Mouse (Mus musculus): ENCODE results near the gene Ube4b. TPM values are rescaled to one million over a fixed set of nuclear protein-coding genes. Genes with fewer than 3 reads are reported as not detected.
"Not testable (repeated sequence)": the region's sequence is repeated elsewhere in the genome, so short reads cannot be mapped to it uniquely, and the experiment has no call there.

Ube4b gene
- total and polyA plus RNA-seq, 3 experiments, result 28.4 to 104 (median 71.0) TPM

DNA sequence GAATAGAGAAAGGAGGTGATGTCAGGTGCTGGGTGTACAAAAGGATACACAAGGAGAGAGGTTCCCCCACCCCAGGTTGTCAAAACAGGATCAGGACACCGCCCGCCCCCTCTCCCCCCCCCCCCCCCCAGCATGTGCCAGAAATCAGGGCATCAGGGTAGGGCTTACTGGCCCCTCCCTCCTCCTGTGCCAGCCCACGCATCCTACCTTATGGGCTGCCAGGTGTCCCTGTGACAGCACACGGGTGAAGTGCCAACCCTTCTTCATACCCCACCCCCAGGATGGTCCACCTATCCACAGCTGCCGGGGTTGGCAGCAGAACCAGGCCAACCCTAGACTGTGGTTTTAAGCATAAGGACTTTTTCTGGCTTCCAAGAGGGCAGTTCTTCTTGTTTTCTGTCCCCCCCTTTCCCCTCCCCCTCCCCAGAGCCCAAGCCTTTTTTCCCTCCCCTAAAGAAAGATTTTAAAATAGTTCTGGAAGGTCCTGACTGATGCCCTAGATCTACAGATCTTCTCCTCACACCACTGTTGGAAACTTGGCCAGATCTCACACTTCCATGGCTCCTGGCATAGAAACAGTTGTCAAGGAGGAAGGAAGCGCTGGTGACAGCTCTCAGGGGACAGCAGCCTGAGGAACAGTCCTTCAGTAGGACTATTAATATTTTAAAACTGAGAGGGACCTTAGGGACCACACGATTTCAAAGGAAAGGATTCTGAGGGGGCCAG is 35.2 kb upstream of the Ube4b start:
- Histone ChIP-seq H3K9me3 (replicated peaks; ENCODE audit: insufficient read depth, low read length) (no peaks in the 10 kb centered on the region), H3K4me3 (ENCODE audit: control insufficient read depth in 1 of 2, insufficient read depth in 1 of 2, low read depth in 2 of 2, low read length in 2 of 2) (no peak overlapping the region), H3K79me2 (ENCODE audit: control insufficient read depth, insufficient read depth, low read length, poor library complexity) (no peaks in the 10 kb centered on the region), H3K27ac (ENCODE audit: control insufficient read depth, low read depth, low read length) (no peak overlapping the region), H3K36me3 (ENCODE audit: control insufficient read depth in 1 of 2, insufficient read depth in 2 of 2, low read length in 2 of 2) (no peaks in the 10 kb centered on the region), H3K9ac (ENCODE audit: control insufficient read depth, low read depth, low read length, poor library complexity, severe bottlenecking) (no peak overlapping the region), H3K27me3 (ENCODE audit: control insufficient read depth in 1 of 2, insufficient read depth in 2 of 2, low read length in 2 of 2) (no peaks in the 10 kb centered on the region), H3K4me1 (ENCODE audit: control insufficient read depth in 1 of 2, insufficient read depth in 2 of 2, low read length in 2 of 2) (no peaks in the 10 kb centered on the region)
- TF ChIP-seq GATA1 (IDR thresholded peaks at IDR 0.05; ENCODE audit: low read depth, low read length), result no peak
- no peak for TF ChIP-seq USF2 (IDR thresholded peaks at IDR 0.05; ENCODE audit: borderline replicate concordance in 1 of 2, insufficient read depth in 1 of 2, low read depth in 1 of 2, low read length in 2 of 2)
- TF ChIP-seq JUND (IDR thresholded peaks at IDR 0.05; ENCODE audit: low read depth, low read length), result no peak
- TF ChIP-seq ZNF384 (IDR thresholded peaks at IDR 0.05; ENCODE audit: low read depth, low read length), result no peak
- no peak for TF ChIP-seq MYB (IDR thresholded peaks at IDR 0.05; ENCODE audit: low read depth, low read length)
- TF ChIP-seq ZKSCAN1 (IDR thresholded peaks at IDR 0.05; ENCODE audit: low read depth, low read length), result no peak
- TF ChIP-seq RCOR1 (IDR thresholded peaks at IDR 0.05; ENCODE audit: low read depth, low read length), result no peak
- no peak for TF ChIP-seq EP300 (IDR thresholded peaks at IDR 0.05; ENCODE audit: low read depth in 1 of 2, low read length in 2 of 2)
- TF ChIP-seq POLR2A (IDR thresholded peaks at IDR 0.05; ENCODE audit: control insufficient read depth in 1 of 2, insufficient read depth in 1 of 2, low read depth in 1 of 2, low read length in 2 of 2, poor library complexity in 1 of 2), result no peak
- no peak for TF ChIP-seq RAD21 (IDR thresholded peaks at IDR 0.05; ENCODE audit: low read depth, low read length)
- no peak for TF ChIP-seq MAFK (IDR thresholded peaks at IDR 0.05; ENCODE audit: borderline replicate concordance, low read depth, low read length)
- TF ChIP-seq KAT2A (conservative IDR thresholded peaks at IDR 0.05; ENCODE audit: low read depth, low read length), result no peak
- no peak for TF ChIP-seq UBTF (IDR thresholded peaks at IDR 0.05; ENCODE audit: borderline replicate concordance, insufficient read depth, low read depth, low read length)
- TF ChIP-seq TCF12 (IDR thresholded peaks at IDR 0.05; ENCODE audit: low read depth, low read length), result no peak
- no peak for TF ChIP-seq MXI1 (IDR thresholded peaks at IDR 0.05; ENCODE audit: low read depth, low read length)
- no peak for DNase-seq (ENCODE audit: low read depth, low spot score)

- not testable (repeated sequence) for H3K36me3 ChIP-seq (ENCODE audit: control insufficient read depth in 1 of 2, insufficient read depth in 2 of 2, low read length in 2 of 2); H3K9ac ChIP-seq (ENCODE audit: control insufficient read depth, low read depth, low read length, poor library complexity, severe bottlenecking); H3K27ac ChIP-seq (ENCODE audit: control insufficient read depth, low read depth, low read length); H3K79me2 ChIP-seq (ENCODE audit: control insufficient read depth, insufficient read depth, low read length, poor library complexity); H3K27me3 ChIP-seq (ENCODE audit: control insufficient read depth in 1 of 2, insufficient read depth in 2 of 2, low read length in 2 of 2); H3K4me1 ChIP-seq (ENCODE audit: control insufficient read depth in 1 of 2, insufficient read depth in 2 of 2, low read length in 2 of 2); H3K9me3 ChIP-seq (replicated peaks; ENCODE audit: insufficient read depth, low read length); H3K4me3 ChIP-seq (ENCODE audit: control insufficient read depth in 1 of 2, insufficient read depth in 1 of 2, low read depth in 2 of 2, low read length in 2 of 2); DNase-seq (ENCODE audit: low read depth, low spot score)
- TF ChIP-seq SMC3 (IDR thresholded peaks at IDR 0.05; ENCODE audit: low read depth, low read length), result peak; percentile 35; the same call in 1 of the 2 replicates
- peak; percentile 5 to 29 (median 10); a peak in 4 of 6 replicates for TF ChIP-seq CTCF (IDR thresholded peaks at IDR 0.05 in 2 of 3, conservative IDR thresholded peaks at IDR 0.05 in 1 of 3; ENCODE audit: control insufficient read depth in 1 of 3, insufficient read depth in 1 of 3, low read depth in 2 of 3, low read length in 3 of 3, poor library complexity in 1 of 3, severe bottlenecking in 1 of 3)
These were observed 33.9 kb upstream of the Ube4b start for GRCm38 (mm10) chr4:149460475-149460874.

Data from MEL (cell line).